Mouse (Mus musculus) bone marrow, adult 2 months (tissue): ENCODE measurements at regions not wholly inside any gene's neighbourhood (a gene's known extent, or its start where the extent isn't known, plus 50 kb on each side); places are given as distances from the start of the nearest gene placed in this dataset.

Source experiments
- CTCF ChIP-seq: fragments of 200-500 bp; IDR thresholded peaks from 2 replicates; pipeline ENCODE4 v1.5.1; 2011; ENCODE audit warnings: low read length, control low read depth; ENCODE audit not compliant: control insufficient read depth, insufficient read depth
- POLR2A ChIP-seq: fragments of 200-500 bp; IDR thresholded peaks from 2 replicates; pipeline ENCODE4 v1.6.1; 2011; ENCODE audit warnings: low read depth, mild to moderate bottlenecking, control low read depth, low read length, borderline replicate concordance; ENCODE audit not compliant: control insufficient read depth

DNA sequence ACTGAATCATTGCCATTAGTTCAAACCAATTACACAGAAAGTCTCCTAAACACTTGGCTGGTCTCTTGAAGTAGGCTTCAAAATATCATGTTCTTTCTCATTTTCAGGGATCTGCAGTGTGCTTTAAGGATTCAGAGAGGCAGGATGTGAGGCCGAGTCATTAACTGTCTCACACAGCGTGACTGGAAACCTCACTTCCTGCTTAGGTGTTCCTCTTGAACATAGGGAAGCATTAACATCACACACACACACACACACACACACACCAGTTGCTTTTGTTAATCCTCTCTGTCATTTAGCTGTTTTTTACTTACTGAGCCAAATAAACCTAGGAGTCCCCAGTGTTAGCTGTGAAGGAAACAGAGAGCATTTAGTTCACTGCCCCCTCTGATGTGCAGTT, 131.2 kb upstream of the Tent5a start:
- no peak for TF ChIP-seq CTCF
- no peak for TF ChIP-seq POLR2A
